Mouse (Mus musculus): ENCODE data around the gene Fxyd2.

Fxyd2 gene

DNA sequence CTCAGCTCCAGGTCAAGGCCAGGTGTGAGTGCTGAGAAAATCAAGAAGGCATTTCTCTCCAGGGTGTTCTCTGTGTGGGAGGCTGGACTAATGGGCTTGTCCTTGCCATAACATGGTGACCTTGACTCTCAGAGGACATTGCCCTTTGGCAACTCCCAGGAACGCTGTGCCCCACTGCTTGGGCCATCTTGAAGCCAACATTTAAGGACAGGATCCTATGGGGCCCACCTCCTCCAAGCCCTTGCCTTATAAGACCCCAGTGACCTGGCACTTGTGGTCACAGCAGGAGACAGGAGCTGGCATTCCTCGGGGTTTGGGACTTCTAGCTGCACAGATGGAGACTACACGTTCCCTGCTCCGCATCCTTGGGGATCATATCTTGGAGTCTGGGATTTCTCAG is at the start of gene Fxyd2:
Fxyd2 (plus strand) TSS at position 236 of the 400 bp plus-strand sequence.
- no peak for DNase-seq (ENCODE audit: low spot score in 2 of 2)

DNA sequence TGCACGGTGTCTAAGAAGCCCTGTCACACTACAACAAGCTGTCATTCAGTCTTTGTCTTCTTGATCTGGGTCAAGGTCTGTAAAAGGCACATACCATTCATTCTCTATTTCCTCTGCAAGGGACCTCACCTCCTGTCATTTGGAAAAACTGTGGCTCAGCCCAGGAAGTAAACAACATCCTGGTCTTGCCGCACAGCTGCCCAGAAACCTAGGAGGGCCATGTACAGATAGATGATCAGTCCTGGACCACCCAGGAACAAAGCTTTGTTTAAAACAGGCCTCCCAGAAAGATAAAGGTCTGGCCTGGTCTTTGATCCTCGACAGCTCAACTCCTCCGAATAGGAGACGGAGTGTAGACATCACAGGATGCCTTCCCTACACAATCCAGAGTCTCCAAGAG is 49.6 kb upstream of the Fxyd2 start:
- DNase-seq (ENCODE audit: low spot score in 2 of 2): no peak

- DNase-seq (ENCODE audit: low spot score in 2 of 2): no peak
Observed at GRCm38 (mm10) chr9:45355192-45355591, 44.3 kb upstream of the Fxyd2 start.

DNA sequence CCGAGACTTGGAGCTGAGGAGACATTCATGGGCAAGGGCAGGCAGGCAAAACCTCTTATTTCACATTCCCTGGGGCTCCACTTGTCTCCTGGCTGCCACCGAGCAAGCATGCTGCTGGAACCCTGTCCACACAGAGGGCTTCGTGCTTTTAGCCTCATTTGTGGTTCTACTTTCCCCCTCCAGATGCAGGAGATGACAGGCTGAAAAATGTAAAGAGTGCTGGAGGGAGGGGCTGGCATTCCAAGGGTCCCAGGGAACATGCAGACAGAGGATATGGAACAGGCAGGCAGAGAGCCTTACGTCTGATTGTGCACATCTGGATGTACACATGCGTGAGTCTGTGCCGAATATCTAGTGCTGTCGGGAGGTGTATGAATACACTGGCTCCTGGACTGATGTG is 41.1 kb upstream of the Fxyd2 start:
- DNase-seq (ENCODE audit: low spot score in 2 of 2): no peak

DNA sequence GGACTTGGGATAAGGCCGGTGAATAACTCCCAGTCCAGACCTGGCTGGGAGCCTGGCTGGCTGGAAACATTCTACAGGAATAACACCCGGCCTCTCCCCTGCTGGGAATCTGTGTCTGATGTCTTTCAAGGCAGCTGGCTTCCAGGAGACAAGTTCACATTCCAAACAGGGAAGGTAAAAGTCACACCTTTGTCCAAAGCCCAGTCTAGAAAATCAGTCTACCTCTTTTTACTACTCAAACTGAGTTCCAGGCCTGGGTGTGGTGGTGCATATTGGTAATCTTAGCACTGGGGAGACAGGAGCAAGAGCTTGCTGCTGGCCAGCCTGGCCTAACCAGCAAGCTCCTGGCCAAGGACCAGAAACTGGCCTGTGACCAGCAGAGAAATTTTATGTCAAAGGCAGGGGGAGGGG is 37.4 kb upstream of the Fxyd2 start:
- no peak for DNase-seq (ENCODE audit: low spot score in 2 of 2)

DNA sequence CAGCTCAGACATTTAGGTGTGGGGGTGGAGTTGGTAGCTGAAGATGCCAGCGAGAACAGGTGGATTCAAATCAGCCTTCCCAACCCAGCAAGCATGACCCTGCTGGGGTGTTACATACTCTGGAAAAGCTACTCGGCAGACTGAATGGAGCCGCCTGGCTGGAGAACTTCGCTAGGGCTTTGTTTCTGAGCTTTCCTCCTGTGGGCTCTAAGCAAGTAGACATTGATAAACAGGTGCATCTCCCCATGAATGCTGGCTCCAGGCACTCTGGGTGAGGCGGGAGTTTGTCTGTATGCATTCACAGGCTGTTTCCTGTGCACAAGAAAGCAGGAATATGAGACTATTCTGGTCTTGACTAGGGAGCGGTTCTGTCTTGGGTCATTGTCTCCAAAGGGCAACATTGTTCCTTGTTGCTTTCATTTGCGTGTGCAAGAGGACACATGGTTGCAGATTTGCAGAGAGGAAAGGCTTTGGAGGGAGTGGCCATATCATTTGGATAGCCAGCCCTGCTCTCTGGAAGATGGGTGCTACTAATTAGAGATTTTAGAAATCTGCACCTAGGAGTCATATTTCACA is 35.7 kb upstream of the Fxyd2 start:
- no peak for DNase-seq (ENCODE audit: low spot score in 2 of 2)

- no peak for DNase-seq (ENCODE audit: low spot score in 2 of 2)
Observed at GRCm38 (mm10) chr9:45367716-45368115, 31.8 kb upstream of the Fxyd2 start.

DNA sequence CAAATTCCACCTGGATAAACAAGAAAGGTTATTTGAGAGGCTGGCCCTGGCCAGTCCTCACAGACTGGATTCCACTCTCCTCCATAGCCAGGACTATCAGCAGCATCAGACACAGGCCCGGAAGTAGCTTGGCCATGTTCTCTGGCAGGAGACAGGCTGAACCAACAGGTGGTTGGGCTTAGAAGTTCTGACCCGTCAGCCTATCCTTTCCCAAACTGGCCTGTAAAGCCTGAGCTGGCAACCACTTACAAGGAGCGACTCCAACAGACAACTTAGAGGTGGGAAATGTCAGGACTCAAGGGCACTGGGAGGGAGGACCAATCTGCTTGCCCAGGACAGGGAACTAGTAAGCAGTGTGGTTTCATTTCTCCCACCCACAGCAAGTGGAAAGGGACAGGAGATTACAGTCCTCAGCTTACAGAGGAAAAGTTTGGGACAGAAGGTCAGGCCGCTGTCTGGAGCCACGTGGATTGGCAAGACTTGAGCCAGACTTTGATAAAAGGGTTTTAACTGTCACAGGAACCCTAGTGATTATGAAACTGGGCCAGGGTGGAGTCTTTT is 31.0 kb upstream of the Fxyd2 start:
- DNase-seq (ENCODE audit: low spot score in 2 of 2): no peak

DNA sequence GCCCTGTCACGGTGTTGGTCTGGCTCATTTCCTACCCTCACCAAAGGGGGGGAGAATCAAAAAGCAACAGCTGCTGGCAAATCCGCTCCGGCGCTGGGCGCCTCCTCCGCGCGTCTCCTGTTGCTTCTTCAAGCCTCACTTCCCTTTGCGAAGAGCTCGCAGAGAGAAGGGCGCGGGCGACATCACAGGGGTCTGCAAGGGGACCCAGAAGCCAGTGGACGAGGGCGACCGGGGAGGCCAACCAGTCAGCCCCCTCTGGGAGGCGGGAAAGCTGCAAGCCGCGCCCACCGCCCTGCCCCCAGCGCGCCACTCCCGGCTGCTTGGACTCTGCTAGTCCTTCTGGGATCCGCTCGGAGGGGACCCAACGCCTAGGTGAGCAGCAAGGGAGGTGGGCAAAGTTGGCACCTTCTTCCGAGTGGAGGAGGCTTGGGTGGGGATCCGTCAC is 29.3 kb upstream of the Fxyd2 start, which contains the start of gene Fxyd6:
Fxyd6 (plus strand) TSS at position 69 of the 445 bp plus-strand sequence.
- DNase-seq (ENCODE audit: low spot score in 2 of 2): peak in 1 of 2 experiments; percentile 4

- DNase-seq (ENCODE audit: low spot score in 2 of 2): no peak
Observed at GRCm38 (mm10) chr9:45370616-45371336, 28.7 kb upstream of the Fxyd2 start.

GRCm38 (mm10) chr9:45371337-45371707 is 28.1 kb upstream of the Fxyd2 start:
- DNase-seq (ENCODE audit: low spot score in 2 of 2): no peak

DNA sequence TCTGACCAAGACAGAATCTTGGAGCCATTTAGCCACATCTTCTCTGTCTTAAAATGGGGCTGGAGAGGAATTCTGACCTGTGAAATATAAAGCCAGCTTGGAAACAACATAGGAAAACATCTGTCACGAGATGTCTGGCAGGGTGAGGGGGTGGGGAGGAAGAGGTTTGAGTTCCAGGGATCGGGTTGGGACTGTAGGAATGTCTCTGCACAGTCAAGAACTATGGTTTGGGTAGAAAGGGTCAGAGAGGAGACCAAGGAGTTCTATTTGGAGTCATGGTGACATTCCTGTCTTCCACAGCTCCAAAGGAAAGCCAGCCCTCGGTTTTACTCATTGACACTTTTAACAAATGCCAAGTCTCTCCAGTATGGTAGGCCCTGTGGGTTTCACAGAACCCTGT is 25.6 kb upstream of the Fxyd2 start:
- DNase-seq (ENCODE audit: low spot score in 2 of 2): no peak

DNA sequence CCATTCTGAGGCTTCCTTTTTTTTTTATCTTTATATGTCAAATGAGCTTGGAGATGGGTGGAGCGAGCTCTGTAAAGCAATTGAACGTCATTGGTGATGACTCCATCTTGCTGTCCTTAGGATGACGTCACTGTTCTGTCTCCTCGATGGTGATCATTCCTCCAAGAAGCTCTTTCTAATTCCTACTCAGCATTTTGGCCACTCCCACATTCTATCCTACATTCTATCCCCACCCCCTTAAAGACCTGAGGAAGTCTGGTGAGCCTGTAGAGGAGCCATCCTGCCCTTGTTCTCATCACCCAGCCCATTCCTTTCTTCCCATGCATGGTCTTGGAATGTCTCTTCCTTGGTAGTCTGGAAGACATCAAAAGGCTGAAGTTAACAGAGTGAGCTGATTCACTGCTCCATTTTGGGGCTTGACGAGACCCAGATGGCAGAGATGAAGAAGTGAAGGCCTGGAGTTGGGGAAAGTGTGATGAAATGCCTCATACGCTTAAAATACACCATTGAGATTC is 24.4 kb upstream of the Fxyd2 start:
- no peak for DNase-seq (ENCODE audit: low spot score in 2 of 2)

DNA sequence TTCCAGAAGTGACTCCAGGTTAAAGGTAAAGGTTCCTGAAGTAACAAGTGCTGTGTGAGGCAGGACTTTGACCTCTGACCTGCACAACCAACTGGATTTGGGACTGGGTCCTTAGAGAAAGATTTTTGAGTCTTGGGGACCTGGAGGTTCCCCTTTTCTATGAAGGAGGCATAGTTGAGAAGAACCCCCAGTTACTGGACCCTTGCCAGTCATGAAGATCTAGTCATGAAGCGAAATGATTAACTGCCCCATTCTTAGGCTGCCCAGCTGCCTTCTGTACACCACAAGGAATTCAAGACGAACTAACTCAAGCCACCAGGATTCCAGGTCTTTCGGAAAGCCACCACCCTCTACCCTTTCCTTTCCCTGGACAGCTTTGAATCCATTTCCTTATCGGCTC is 23.0 kb upstream of the Fxyd2 start:
- DNase-seq (ENCODE audit: low spot score in 2 of 2): no peak

DNA sequence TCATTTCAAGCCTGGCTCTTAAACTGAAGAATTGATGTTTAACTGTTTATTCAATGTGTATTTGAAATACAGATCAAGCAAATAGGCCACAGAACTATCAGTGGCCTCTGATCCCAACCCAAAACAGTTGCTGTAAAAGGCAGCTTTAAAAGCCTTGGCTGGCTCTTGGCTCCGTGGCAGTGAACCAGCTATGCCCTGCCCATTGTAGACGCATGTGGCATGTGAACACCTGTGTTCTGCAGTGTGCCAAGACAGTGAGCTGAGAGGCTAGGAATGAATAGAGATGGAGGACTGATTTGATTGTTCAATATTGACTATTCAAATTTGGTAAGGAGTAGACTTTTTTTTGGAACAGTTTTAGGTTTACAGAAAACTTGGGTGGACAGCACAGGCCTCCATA is 22.6 kb upstream of the Fxyd2 start:
- no peak for DNase-seq (ENCODE audit: low spot score in 2 of 2)

GRCm38 (mm10) chr9:45380411-45381251 is 18.8 kb upstream of the Fxyd2 start:
- no peak for DNase-seq (ENCODE audit: low spot score in 2 of 2)

DNA sequence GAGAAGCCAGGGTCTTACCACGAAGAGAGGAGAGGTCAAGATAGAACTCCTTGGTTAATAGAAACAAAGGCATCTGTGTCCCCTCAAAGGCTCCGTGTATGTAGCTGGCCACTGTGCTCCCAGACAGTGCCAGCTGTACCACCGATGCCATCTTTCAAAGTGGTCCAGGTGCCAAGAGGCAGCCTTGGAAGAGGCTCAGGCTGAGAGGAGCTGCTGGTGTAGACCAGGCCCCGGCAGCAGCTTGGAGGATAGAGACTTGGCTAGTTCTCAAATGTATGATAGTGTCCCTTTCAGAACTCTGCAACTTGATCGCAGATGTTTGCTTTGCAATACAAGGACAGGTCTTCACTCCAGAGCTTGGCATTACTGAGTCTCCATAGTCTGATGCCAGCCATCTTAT is 17.1 kb upstream of the Fxyd2 start:
- DNase-seq (ENCODE audit: low spot score in 2 of 2): no peak

GRCm38 (mm10) chr9:45382834-45383233 is 16.6 kb upstream of the Fxyd2 start:
- no peak for DNase-seq (ENCODE audit: low spot score in 2 of 2)

- DNase-seq (ENCODE audit: low spot score in 2 of 2): no peak
Observed at GRCm38 (mm10) chr9:45383883-45384282, 15.6 kb upstream of the Fxyd2 start.

GRCm38 (mm10) chr9:45386698-45387097 is 12.8 kb upstream of the Fxyd2 start:
- DNase-seq (ENCODE audit: low spot score in 2 of 2): no peak

- peak; percentile 64 to 84 for DNase-seq (ENCODE audit: low spot score in 2 of 2)
Observed at GRCm38 (mm10) chr9:45388385-45388994, 11.0 kb upstream of the Fxyd2 start.

GRCm38 (mm10) chr9:45389596-45389995 is 9.9 kb upstream of the Fxyd2 start:
- no peak for DNase-seq (ENCODE audit: low spot score in 2 of 2)

Data from spleen, postnatal 14 days (tissue).